Mouse (Mus musculus) liver, embryonic 14.5 days (tissue): ENCODE data around the gene Cacng4.

ENCODE experiments used
- CTCF ChIP-seq: IDR thresholded peaks from 2 replicates; pipeline ENCODE4 v1.5.1; 2016; ENCODE audit warnings: antibody characterized with exemption, low read depth, control low read depth
- EP300 ChIP-seq: IDR thresholded peaks from 2 replicates; pipeline ENCODE4 v1.6.1; 2016; ENCODE audit warnings: antibody characterized with exemption, low read depth

GRCm38 (mm10) chr11:107762688-107763460 is 31.5 kb downstream of the Cacng4 start:
- 0 out of 2 replicates have a peak, but pooled peaks have one; percentile 2 for TF ChIP-seq CTCF
- no peak for TF ChIP-seq EP300
